Mouse (Mus musculus) bone marrow macrophage, adult 2 months (primary cell): ENCODE measurements at regions not wholly inside any gene's neighbourhood (a gene's known extent, or its start where the extent isn't known, plus 50 kb on each side); places are given as distances from the start of the nearest gene placed in this dataset.

Source experiments
- CTCF ChIP-seq: IDR thresholded peaks from 2 replicates; pipeline ENCODE4 v1.5.1; 2012; ENCODE audit warnings: low read depth, mild to moderate bottlenecking, low read length, moderate library complexity
- POLR2A ChIP-seq: IDR thresholded peaks from 2 replicates; pipeline ENCODE4 v1.6.1; 2012; ENCODE audit warnings: mild to moderate bottlenecking, low read depth, low read length, borderline replicate concordance

DNA sequence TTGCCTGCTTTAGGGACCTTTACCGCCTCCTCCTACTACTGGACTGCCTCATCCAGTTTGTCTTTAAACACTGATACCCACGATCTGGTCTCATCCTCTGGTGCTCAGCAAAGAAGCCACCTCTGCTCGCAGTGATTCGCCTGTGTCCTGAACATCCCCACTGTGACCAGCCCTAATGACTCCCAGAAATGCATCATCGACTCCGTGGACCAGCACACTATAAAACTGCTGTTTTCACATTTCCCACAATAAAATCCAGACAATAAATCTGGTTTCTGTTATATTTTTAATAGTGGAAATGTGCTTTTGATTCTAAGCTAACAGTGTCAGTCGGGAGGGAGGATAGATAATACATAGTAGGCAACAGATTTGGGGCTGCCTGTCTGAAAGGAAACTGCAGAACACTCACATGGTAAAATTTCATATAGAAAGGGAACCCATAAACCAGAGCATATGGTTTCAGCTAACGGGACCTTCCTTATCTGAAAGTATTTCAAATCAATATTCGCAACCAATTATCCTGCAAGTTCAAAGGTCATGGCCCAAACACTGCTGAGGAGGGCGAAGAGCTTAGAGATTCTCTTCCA is 233.7 kb upstream of the Cxadr start:
- TF ChIP-seq CTCF = no peak
- TF ChIP-seq POLR2A = no peak
